Mouse (Mus musculus): Measurements from ENCODE around the gene Epn2. TPM values are rescaled to one million over a fixed set of nuclear protein-coding genes. Genes with fewer than 3 reads are reported as not detected.

Epn2 gene
- polyA plus RNA-seq, 1 experiment from 2014 or later = 28.7 TPM

DNA sequence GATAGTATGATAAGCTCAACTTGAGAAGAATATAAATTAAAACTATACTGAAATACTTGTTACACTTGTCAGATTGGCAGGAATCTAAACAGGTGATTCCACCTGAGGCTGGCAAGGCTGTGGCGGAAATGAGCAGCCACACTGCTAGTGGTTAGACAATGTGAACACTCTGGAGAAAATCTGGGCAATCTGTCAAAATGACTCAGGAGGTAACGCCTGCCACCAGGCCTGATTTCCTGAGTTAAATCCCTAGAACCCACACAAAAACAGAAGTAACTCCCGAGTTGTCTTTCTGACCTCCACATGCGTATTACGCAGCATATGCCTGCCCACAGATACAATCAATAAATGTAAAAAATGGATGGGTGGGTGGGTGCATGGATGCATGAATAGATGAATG, 17.1 kb downstream of the Epn2 start:
- Histone ChIP-seq H3K4me2 (ENCODE audit: low read depth, low read length) (no peak overlapping the region), H3K27me3 (ENCODE audit: control insufficient read depth, insufficient read depth, low read depth, low read length) (no peaks in the 10 kb centered on the region), H3K4me1 (replicated peaks; ENCODE audit: control insufficient read depth, insufficient read depth, low read length) (peaks cover 6% of the 10 kb centered on the region), H3K27ac (ENCODE audit: low read length) (no peak overlapping the region), H3K9me3 (ENCODE audit: control insufficient read depth, low read length) (no peaks in the 10 kb centered on the region), H3K9ac (ENCODE audit: low read length) (no peak overlapping the region), H3K4me3 (ENCODE audit: low read length) (no peak overlapping the region), H3K36me3 (ENCODE audit: control insufficient read depth, insufficient read depth, low read length) (no peaks in the 10 kb centered on the region)
- ATAC-seq (ENCODE audit: low read depth) = no peak
- WGBS = 62% methylated on average over 5 of the region's 5 CpGs

DNA sequence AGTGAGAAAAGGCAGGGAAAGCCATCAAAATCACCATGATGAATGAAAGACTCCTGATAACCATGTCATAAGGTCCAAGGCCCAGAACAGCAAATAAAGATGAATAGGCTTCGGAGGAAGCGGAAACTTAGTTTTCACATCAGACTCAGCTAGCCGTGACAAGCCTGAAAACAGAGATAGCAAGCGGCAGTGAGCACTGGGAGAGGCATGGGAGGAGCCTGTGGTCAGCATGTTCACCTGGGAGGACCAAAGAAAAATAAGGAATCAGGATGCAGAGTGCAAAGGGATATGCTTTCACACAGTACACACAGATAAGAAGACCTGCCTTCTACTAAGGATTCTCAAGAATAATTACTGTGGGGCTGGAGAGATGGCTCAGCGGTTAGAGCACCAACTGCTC, 19.9 kb downstream of the Epn2 start:
- ATAC-seq (ENCODE audit: low read depth) = no peak
- Histone ChIP-seq H3K4me2 (ENCODE audit: low read depth, low read length) (no peak overlapping the region), H3K27ac (ENCODE audit: low read length) (no peak overlapping the region), H3K36me3 (ENCODE audit: control insufficient read depth, insufficient read depth, low read length) (no peaks in the 10 kb centered on the region), H3K9me3 (ENCODE audit: control insufficient read depth, low read length) (no peaks in the 10 kb centered on the region), H3K4me1 (replicated peaks; ENCODE audit: control insufficient read depth, insufficient read depth, low read length) (peaks cover 3% of the 10 kb centered on the region), H3K27me3 (ENCODE audit: control insufficient read depth, insufficient read depth, low read depth, low read length) (no peaks in the 10 kb centered on the region), H3K4me3 (ENCODE audit: low read length) (no peak overlapping the region), H3K9ac (ENCODE audit: low read length) (no peak overlapping the region)
- WGBS = 60% methylated on average over 5 of the region's 5 CpGs

DNA sequence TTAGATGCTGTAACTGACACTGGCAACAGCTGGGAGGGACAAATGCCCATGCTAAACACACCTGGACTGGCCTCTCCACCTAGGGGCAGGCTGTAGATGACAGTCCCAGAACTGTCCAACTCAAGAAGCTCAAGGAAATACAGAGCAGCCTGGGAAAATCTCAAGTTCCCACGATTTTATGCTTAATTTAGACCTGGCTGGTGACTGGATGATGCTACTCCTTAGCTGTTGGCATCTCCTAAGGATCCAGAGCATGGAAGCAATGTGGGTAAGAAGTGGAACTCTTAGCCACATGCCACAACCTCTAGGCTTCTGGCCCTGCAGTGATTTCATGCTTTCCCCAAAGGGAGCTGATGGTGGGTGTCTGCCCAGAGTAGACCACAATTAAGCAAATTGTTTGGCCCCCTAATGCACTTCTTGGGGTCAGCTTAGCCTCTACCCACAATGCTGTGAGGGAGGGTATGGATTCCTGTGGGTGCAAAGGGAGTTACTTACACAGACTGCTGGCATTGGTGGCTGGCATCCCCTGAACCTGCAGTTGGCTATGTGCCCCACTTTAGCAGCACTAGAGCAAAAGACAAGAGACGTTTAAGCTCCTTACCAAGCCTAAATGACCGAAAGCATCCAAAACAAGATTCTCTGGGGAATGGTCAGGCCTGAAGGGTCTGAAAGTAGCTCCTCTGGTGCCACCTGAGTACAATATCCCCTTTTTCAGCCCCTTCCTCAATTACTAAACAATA, 26.3 kb downstream of the Epn2 start:
- WGBS = 75% methylated on average over 3 of the region's 3 CpGs
- H3K9me3 ChIP-seq (ENCODE audit: control insufficient read depth, low read length) = no peaks in the 10 kb centered on the region
- no peaks in the 10 kb centered on the region for H3K4me1 ChIP-seq (replicated peaks; ENCODE audit: control insufficient read depth, insufficient read depth, low read length)
- no peaks in the 10 kb centered on the region for H3K36me3 ChIP-seq (ENCODE audit: control insufficient read depth, insufficient read depth, low read length)
- H3K4me3 ChIP-seq (ENCODE audit: low read length) = no peak overlapping the region
- H3K27me3 ChIP-seq (ENCODE audit: control insufficient read depth, insufficient read depth, low read depth, low read length) = no peaks in the 10 kb centered on the region
- no peak overlapping the region for H3K27ac ChIP-seq (ENCODE audit: low read length)
- no peak overlapping the region for H3K4me2 ChIP-seq (ENCODE audit: low read depth, low read length)
- no peak for ATAC-seq (ENCODE audit: low read depth)
- no peak overlapping the region for H3K9ac ChIP-seq (ENCODE audit: low read length)

DNA sequence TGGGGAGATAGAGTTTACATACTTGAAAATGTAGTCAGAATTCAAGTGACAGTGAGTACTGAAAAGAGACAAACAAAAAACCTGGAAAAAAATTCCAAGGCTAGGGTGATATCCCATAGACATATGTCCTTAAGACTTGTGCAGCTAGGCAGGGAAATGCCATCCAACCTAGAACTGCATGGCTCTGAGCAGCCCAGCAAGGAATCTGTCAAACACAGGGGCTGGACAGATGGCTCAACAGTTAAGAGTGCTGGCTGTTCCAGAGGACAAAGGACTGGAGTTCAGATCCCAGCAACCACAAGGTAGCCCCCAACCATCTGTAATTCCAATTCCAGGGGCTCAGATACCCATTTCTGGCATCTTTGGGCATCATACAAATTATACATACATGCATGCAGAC, 28.9 kb downstream of the Epn2 start:
- no peak for ATAC-seq (ENCODE audit: low read depth)
- Histone ChIP-seq H3K27ac (ENCODE audit: low read length) (no peak overlapping the region), H3K36me3 (ENCODE audit: control insufficient read depth, insufficient read depth, low read length) (peaks cover 4% of the 10 kb centered on the region; the same call in 1 of the 2 replicates), H3K27me3 (ENCODE audit: control insufficient read depth, insufficient read depth, low read depth, low read length) (no peaks in the 10 kb centered on the region), H3K9me3 (ENCODE audit: control insufficient read depth, low read length) (no peaks in the 10 kb centered on the region), H3K9ac (ENCODE audit: low read length) (no peak overlapping the region), H3K4me3 (ENCODE audit: low read length) (no peak overlapping the region), H3K4me1 (replicated peaks; ENCODE audit: control insufficient read depth, insufficient read depth, low read length) (no peaks in the 10 kb centered on the region), H3K4me2 (ENCODE audit: low read depth, low read length) (no peak overlapping the region)

DNA sequence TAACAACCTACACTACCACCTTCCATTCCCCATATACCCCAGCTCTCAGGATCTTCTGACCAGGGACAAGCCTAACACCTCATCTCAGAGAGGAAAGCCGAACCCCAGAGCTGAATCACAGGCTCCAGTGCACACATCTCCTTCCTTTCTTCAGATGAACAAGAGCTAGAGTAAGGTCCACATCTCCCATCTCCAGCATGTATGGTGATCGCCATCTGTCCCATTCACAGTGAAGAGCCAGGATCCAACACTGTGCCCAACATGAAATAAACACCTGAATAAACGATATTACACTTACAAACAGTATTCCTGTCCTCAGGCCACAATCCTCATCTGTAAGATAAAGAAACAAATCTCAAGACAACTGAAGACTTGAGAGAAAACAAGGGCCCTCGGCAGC, 31.8 kb downstream of the Epn2 start:
- no peak overlapping the region for H3K4me2 ChIP-seq (ENCODE audit: low read depth, low read length)
- H3K36me3 ChIP-seq (ENCODE audit: control insufficient read depth, insufficient read depth, low read length) = peaks cover 6% of the 10 kb centered on the region; the same call in 1 of the 2 replicates
- whole genome bisulfite sequencing = 84% methylated on average over 4 of the region's 4 CpGs
- H3K4me3 ChIP-seq (ENCODE audit: low read length) = no peak overlapping the region
- H3K9me3 ChIP-seq (ENCODE audit: control insufficient read depth, low read length) = no peaks in the 10 kb centered on the region
- no peak for ATAC-seq (ENCODE audit: low read depth)
- no peak overlapping the region for H3K27ac ChIP-seq (ENCODE audit: low read length)
- no peak overlapping the region for H3K9ac ChIP-seq (ENCODE audit: low read length)
- no peaks in the 10 kb centered on the region for H3K4me1 ChIP-seq (replicated peaks; ENCODE audit: control insufficient read depth, insufficient read depth, low read length)
- no peaks in the 10 kb centered on the region for H3K27me3 ChIP-seq (ENCODE audit: control insufficient read depth, insufficient read depth, low read depth, low read length)

DNA sequence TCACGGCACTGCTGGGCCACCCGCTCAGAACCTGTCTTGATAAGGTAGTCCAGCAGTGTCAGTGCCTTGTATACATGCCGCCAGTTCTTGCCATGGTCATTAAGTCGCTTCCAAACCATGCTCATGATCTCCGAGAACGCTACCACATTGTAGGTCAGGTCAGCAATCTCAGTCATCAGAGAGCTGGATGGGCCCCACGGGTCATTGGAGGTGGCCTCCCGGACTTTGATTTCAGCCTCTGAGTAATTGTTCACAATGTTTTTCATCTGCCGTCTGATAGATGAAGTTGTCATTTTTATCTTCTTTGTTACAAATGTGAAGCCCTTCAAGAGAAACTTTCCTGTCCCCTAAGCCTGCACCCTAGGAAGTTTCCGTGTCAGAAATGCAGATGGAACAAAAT, 33.0 kb downstream of the Epn2 start:
- no peak for ATAC-seq (ENCODE audit: low read depth)

DNA sequence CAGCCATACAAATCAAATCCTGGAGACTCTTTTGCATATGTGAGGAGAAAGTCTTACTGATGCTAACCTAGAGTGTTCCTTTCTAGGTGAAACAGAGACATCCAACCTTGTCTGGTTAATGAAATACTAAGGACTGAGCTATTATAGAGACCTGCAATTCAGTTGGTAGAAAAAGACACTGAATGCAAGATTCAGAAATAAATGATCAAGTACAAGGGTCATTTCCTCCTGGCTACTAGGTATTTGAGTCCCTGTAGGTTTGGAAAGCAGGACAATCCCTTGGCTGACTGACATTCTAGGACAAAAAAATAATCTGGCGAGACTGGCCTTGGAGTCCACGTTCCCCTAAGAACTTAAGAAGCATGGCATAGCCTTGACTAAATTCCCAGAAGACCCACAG, 33.9 kb downstream of the Epn2 start:
- no peak for ATAC-seq (ENCODE audit: low read depth)
- no peak overlapping the region for H3K4me2 ChIP-seq (ENCODE audit: low read depth, low read length)
- H3K27ac ChIP-seq (ENCODE audit: low read length) = no peak overlapping the region
- WGBS = 84% methylated on average over 2 of the region's 2 CpGs
- no peak overlapping the region for H3K4me3 ChIP-seq (ENCODE audit: low read length)
- H3K4me1 ChIP-seq (replicated peaks; ENCODE audit: control insufficient read depth, insufficient read depth, low read length) = no peaks in the 10 kb centered on the region
- no peaks in the 10 kb centered on the region for H3K27me3 ChIP-seq (ENCODE audit: control insufficient read depth, insufficient read depth, low read depth, low read length)
- H3K36me3 ChIP-seq (ENCODE audit: control insufficient read depth, insufficient read depth, low read length) = peaks cover 6% of the 10 kb centered on the region; the same call in 1 of the 2 replicates
- H3K9me3 ChIP-seq (ENCODE audit: control insufficient read depth, low read length) = no peaks in the 10 kb centered on the region
- H3K9ac ChIP-seq (ENCODE audit: low read length) = no peak overlapping the region

More for the DNA sequence above, 33.0 kb downstream of the Epn2 start:
- no peak overlapping the region for H3K27ac ChIP-seq (ENCODE audit: low read length)
- H3K36me3 ChIP-seq (ENCODE audit: control insufficient read depth, insufficient read depth, low read length) = peaks cover 6% of the 10 kb centered on the region; the same call in 1 of the 2 replicates
- H3K4me1 ChIP-seq (replicated peaks; ENCODE audit: control insufficient read depth, insufficient read depth, low read length) = no peaks in the 10 kb centered on the region
- no peak overlapping the region for H3K9ac ChIP-seq (ENCODE audit: low read length)
- 70% methylated on average over 10 of the region's 10 CpGs for WGBS
- no peaks in the 10 kb centered on the region for H3K27me3 ChIP-seq (ENCODE audit: control insufficient read depth, insufficient read depth, low read depth, low read length)
- H3K4me2 ChIP-seq (ENCODE audit: low read depth, low read length) = no peak overlapping the region
- no peaks in the 10 kb centered on the region for H3K9me3 ChIP-seq (ENCODE audit: control insufficient read depth, low read length)
- H3K4me3 ChIP-seq (ENCODE audit: low read length) = no peak overlapping the region

DNA sequence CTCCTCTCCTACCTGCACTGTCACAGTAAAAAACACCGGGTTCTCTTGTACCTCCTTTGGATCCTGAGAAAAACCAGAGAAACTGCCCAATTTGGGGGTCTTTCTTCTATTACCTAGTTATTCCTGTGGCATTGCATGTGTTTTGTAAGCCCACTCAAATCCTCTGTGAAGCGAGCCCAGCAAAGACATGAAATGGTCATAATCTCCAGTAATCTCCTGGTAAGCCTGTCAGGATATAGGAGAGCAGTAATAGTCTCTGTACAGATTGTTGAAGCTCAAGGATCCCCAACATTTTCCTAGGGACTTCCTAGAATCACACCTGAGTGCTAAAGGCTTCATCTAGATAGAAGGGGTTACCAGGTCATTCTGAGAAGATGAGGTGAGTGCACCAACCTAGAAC, 38.4 kb downstream of the Epn2 start:
- 92% methylated on average over 2 of the region's 2 CpGs for WGBS
- Histone ChIP-seq H3K9ac (ENCODE audit: low read length) (no peak overlapping the region), H3K4me1 (replicated peaks; ENCODE audit: control insufficient read depth, insufficient read depth, low read length) (no peaks in the 10 kb centered on the region), H3K27ac (ENCODE audit: low read length) (no peak overlapping the region), H3K36me3 (ENCODE audit: control insufficient read depth, insufficient read depth, low read length) (0 out of 2 replicates have a peak, but pooled peaks cover 2% of the 10 kb centered on the region), H3K27me3 (ENCODE audit: control insufficient read depth, insufficient read depth, low read depth, low read length) (no peaks in the 10 kb centered on the region), H3K4me3 (ENCODE audit: low read length) (no peak overlapping the region), H3K9me3 (ENCODE audit: control insufficient read depth, low read length) (no peaks in the 10 kb centered on the region), H3K4me2 (ENCODE audit: low read depth, low read length) (no peak overlapping the region)
- ATAC-seq (ENCODE audit: low read depth) = no peak

DNA sequence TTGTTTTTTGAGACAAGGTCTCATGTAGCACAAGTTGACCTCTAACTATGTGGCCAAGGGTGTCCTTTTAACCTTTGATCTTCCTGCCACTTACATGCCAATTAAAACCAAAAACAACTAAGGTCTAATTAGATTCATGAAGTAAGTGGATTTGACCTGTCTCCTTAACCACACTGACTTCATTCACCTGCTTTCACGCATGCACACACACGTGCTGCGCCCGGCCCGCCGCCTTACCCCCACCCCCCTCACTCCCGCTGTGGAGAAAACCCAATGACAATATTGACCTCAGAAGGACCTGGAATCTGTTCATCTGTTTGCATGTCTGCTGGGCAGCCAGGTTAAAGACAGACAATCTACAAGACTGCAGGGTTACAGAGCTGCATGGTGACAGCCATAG, 38.8 kb downstream of the Epn2 start:
- Histone ChIP-seq H3K4me2 (ENCODE audit: low read depth, low read length) (no peak overlapping the region), H3K27me3 (ENCODE audit: control insufficient read depth, insufficient read depth, low read depth, low read length) (no peaks in the 10 kb centered on the region), H3K36me3 (ENCODE audit: control insufficient read depth, insufficient read depth, low read length) (0 out of 2 replicates have a peak, but pooled peaks cover 2% of the 10 kb centered on the region), H3K9me3 (ENCODE audit: control insufficient read depth, low read length) (no peaks in the 10 kb centered on the region), H3K9ac (ENCODE audit: low read length) (no peak overlapping the region), H3K4me1 (replicated peaks; ENCODE audit: control insufficient read depth, insufficient read depth, low read length) (0 out of 2 replicates have a peak, but pooled peaks cover 3% of the 10 kb centered on the region), H3K4me3 (ENCODE audit: low read length) (no peak overlapping the region), H3K27ac (ENCODE audit: low read length) (no peak overlapping the region)
- WGBS = 74% methylated on average over 7 of the region's 7 CpGs
- no peak for ATAC-seq (ENCODE audit: low read depth)

Data from lung, embryonic 16.5 days (tissue).